Mouse (Mus musculus) E14TG2a.4 (cell line): ENCODE measurements around the gene Zbp1.

ENCODE experiments used
- CTCF ChIP-seq: conservative IDR thresholded peaks from 2 replicates; pipeline ENCODE4 v1.5.1; 2014; ENCODE audit warnings: low read length
- NANOG ChIP-seq: IDR thresholded peaks from 2 replicates; pipeline ENCODE4 v1.6.1; 2014; ENCODE audit warnings: borderline replicate concordance, low read length, mixed read lengths

DNA sequence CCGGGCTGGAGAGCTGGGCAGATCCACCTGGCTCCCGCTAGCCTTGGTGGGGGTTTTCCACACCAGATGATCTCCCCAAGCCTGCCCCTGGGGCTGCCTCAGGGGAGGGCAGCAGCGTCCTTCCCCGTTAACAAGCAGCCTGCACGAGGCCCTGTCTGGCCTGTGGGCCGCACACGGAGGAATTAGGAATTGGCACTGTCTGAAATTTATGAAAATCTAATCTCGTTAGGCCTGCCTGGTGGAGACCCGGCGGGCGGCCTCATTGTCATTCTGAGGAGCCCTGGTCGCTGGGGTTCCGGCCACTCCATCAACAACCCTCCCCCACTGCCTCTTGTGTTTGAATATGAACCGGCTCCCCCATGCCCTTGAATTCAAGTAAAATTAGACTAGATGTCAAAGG lies 19.8 kb upstream of the Zbp1 start:
- TF ChIP-seq CTCF (no peak), NANOG (no peak)
